Mouse (Mus musculus) hindlimb bud, embryonic 11.5 days (tissue): ENCODE results near the gene 5730507C01Rik.
"Not testable (repeated sequence)": the region's sequence is repeated elsewhere in the genome, so short reads cannot be mapped to it uniquely, and the experiment has no call there.

Source experiments
- DNase-seq: peaks from one replicate; pipeline ENCODE4 v3.0.0-alpha.2; 2012; ENCODE audit warnings: low read depth, low spot score; ENCODE audit errors: extremely low spot score

5730507C01Rik gene

GRCm38 (mm10) chr12:18514171-18514570, at the start of gene 5730507C01Rik:
Gene 5730507C01Rik, plus strand, starts transcription at chr12:18514510.
- no peak for DNase-seq

GRCm38 (mm10) chr12:18514616-18515015, 306 bp downstream of the 5730507C01Rik start:
- DNase-seq, result not testable (repeated sequence)

GRCm38 (mm10) chr12:18515077-18515476, 767 bp downstream of the 5730507C01Rik start:
- not testable (repeated sequence) for DNase-seq
